Mouse (Mus musculus): ENCODE measurements around the gene Fignl1. TPM values are rescaled to one million over a fixed set of nuclear protein-coding genes. Genes with fewer than 3 reads are reported as not detected.

Gene Fignl1
- polyA plus RNA-seq, 1 experiment from 2014 or later: 88.1 TPM

DNA sequence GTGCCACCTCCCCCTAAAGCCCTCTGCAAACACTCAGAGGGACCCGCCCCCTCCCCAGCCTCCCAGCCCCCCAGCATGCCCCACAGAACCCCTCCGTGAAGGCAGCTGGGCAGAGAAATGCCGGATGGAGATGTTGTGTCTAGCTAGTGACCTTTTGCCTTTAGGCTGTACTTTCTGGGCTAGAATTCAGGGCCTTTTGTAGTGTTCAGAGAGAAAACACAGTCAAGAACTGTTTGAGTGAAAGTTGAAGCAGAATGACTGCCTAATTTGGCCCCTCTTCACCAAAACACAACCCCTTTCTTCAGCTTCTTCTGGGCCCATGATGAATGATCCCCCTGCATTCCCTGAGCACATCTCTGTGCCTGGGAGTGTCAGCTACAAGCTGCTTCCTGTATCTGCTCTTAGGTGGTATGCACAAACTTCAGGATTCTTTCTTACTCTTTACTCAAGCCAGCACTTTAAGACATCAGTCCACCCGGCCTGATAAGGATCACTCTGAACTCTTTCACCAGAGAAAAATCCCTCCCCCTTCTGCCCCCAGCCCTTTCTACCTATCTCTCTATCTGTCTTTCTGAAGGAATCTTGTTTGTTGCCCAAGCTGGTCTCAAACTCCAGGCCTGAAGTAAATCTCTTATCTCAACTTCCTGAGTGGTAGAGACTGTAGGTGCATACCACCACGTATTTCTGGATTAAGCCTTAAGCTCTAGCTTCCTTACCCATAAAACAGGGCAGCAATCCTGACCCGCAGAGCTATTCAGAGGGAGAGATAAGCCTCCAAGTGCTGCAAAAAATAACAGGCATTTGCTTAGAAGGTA lies 23.4 kb upstream of the Fignl1 start:
- no peak overlapping the region; the same call in 1 of the 2 replicates for H3K4me2 ChIP-seq
- H3K9ac ChIP-seq: peak overlapping the region; percentile 4; the same call in 1 of the 2 replicates
- H3K36me3 ChIP-seq: no peaks in the 10 kb centered on the region
- ATAC-seq (ENCODE audit: borderline replicate concordance, extremely low read depth, low FRiP score, low TSS enrichment): peak; percentile 70
- no peaks in the 10 kb centered on the region for H3K9me3 ChIP-seq
- H3K4me1 ChIP-seq: peaks cover 78% of the 10 kb centered on the region
- H3K27ac ChIP-seq: peak overlapping the region; percentile 96
- no peak overlapping the region for H3K4me3 ChIP-seq
- H3K27me3 ChIP-seq: no peaks in the 10 kb centered on the region
- WGBS: 5% methylated on average over 6 of the region's 6 CpGs

DNA sequence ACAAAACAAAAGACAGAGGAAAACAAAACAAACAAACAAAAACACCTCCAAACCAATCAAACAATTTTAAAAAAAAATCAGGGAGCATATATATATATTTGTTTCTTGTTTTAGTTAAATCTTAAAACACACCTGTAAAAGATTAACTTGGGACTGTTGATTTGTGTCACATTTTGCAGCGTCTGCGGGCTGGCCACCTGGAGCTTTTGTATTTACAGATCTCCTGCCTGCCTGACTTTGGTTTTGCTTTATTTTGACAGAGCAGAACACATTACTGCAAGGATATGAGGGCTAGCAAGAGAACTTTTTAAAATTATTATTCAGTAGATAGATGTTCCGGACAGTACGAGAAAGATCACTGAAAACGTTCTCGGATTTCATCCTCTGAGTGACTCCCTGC lies 22.8 kb upstream of the Fignl1 start:
- Histone ChIP-seq H3K4me1 (peaks cover 71% of the 10 kb centered on the region), H3K9me3 (no peaks in the 10 kb centered on the region), H3K36me3 (no peaks in the 10 kb centered on the region), H3K4me3 (no peak overlapping the region), H3K27ac (peak overlapping the region; percentile 96), H3K4me2 (no peak overlapping the region; the same call in 1 of the 2 replicates), H3K27me3 (no peaks in the 10 kb centered on the region), H3K9ac (no peak overlapping the region)
- no peak for ATAC-seq (ENCODE audit: borderline replicate concordance, extremely low read depth, low FRiP score, low TSS enrichment)
- WGBS: 9% methylated on average over 6 of the region's 6 CpGs

- H3K27ac ChIP-seq: peak overlapping the region; percentile 96
- peak overlapping the region; percentile 17; the same call in 1 of the 2 replicates for H3K4me2 ChIP-seq
- H3K9me3 ChIP-seq: no peaks in the 10 kb centered on the region
- peaks cover 68% of the 10 kb centered on the region for H3K4me1 ChIP-seq
- no peaks in the 10 kb centered on the region for H3K27me3 ChIP-seq
- H3K4me3 ChIP-seq: no peak overlapping the region
- WGBS: 14% methylated on average over 12 of the region's 12 CpGs
- no peaks in the 10 kb centered on the region for H3K36me3 ChIP-seq
- H3K9ac ChIP-seq: no peak overlapping the region
- no peak for ATAC-seq (ENCODE audit: borderline replicate concordance, extremely low read depth, low FRiP score, low TSS enrichment)
These were observed 22.2 kb upstream of the Fignl1 start for GRCm38 (mm10) chr11:11830884-11831495.

DNA sequence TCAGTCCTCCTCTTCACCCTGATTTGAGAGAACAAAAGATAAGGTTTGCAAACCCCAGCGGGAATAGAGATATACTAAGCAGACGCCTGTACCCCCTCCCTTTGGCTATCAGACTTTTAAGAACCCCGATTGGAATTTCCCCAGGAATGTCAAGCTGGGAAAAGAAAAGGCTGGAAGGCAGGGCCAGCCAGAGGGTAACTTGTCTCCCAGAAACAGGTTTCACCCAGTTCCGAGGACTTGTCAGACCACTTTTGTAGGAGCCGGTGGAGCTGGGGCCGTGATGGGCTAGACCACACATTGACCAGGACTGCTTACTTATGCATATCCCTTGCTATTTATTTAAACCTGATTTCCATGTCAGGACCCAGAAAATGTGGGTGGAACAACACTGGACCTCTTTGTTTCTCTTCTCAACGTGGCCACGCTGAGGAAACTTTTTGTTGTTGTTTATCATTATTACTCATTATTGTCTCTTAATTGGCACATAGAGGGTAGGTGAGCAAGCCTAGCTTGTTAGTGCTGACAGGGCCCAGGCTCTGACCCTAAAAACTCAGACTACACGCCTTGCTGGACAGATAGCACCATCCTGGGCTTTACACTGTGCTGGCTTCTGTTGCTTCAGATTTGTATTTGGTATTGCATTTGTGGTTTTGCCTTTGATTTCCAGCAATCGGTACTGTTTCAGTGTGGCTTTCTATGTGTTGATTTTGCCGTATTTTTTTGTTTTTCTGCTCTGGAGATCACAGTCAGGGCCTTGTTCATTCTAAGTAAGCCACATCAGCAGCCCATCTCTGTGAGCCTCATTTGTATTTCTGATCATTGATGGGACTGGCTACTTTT lies 20.6 kb upstream of the Fignl1 start:
- no peaks in the 10 kb centered on the region for H3K36me3 ChIP-seq
- H3K27ac ChIP-seq: peak overlapping the region; percentile 96
- ATAC-seq (ENCODE audit: borderline replicate concordance, extremely low read depth, low FRiP score, low TSS enrichment): peak; percentile 63
- WGBS: 25% methylated on average over 11 of the region's 11 CpGs
- H3K9ac ChIP-seq: peak overlapping the region; percentile 21
- no peaks in the 10 kb centered on the region for H3K9me3 ChIP-seq
- H3K27me3 ChIP-seq: no peaks in the 10 kb centered on the region
- H3K4me3 ChIP-seq: no peak overlapping the region
- H3K4me2 ChIP-seq: peak overlapping the region; percentile 35
- peaks cover 76% of the 10 kb centered on the region for H3K4me1 ChIP-seq

DNA sequence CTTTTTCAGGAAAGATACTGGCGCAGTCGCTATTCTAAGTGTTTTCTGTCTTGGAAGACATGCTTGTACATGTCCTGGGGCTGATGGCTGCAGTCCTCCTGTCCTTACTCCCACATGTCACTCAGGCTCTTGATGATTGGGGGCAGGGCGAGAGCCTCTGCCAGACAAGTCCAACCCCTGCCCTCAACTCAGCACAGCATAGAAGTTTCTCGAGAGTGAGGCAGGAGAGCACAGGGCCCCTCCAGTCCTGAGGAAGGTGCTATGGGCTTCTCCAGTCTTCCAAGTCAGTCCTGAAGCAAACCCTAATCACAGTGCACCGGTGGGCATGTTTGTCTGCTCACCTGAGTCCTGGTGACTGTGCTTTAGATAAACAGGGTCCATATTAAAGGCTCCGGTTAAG lies 20.0 kb upstream of the Fignl1 start:
- Histone ChIP-seq H3K9ac (peak overlapping the region; percentile 21), H3K27me3 (no peaks in the 10 kb centered on the region), H3K4me2 (peak overlapping the region; percentile 35), H3K4me3 (no peak overlapping the region), H3K4me1 (peaks cover 78% of the 10 kb centered on the region), H3K27ac (peak overlapping the region; percentile 96), H3K36me3 (no peaks in the 10 kb centered on the region), H3K9me3 (no peaks in the 10 kb centered on the region)
- WGBS: 18% methylated on average over 6 of the region's 6 CpGs
- ATAC-seq (ENCODE audit: borderline replicate concordance, extremely low read depth, low FRiP score, low TSS enrichment): peak; percentile 48

DNA sequence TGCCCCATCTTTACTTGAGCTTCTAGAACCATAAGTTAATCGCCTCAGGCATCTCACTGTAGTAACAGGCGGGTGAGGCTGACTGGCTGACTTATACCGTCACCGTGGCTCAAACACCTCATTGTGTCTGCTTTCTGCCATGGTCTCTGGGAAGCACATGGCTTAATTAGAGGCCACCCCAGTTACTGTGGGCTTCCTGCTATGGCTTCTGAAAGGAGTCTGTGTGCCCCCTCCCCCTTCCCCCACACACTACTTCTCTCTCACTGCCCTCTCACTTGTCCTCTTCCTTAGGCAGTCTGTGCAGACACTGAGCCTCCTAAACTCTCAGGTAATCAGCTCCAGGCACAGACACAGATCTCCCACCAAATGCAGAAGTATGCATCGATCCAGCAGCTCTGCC lies 19.5 kb upstream of the Fignl1 start:
- Histone ChIP-seq H3K27ac (peak overlapping the region; percentile 96), H3K9ac (0 out of 2 replicates have a peak overlapping the region, but pooled peaks have one; percentile 5), H3K27me3 (no peaks in the 10 kb centered on the region), H3K4me1 (peaks cover 79% of the 10 kb centered on the region), H3K36me3 (no peaks in the 10 kb centered on the region), H3K4me2 (peak overlapping the region; percentile 35), H3K4me3 (no peak overlapping the region), H3K9me3 (no peaks in the 10 kb centered on the region)
- 28% methylated on average over 5 of the region's 5 CpGs for WGBS
- ATAC-seq (ENCODE audit: borderline replicate concordance, extremely low read depth, low FRiP score, low TSS enrichment): no peak

DNA sequence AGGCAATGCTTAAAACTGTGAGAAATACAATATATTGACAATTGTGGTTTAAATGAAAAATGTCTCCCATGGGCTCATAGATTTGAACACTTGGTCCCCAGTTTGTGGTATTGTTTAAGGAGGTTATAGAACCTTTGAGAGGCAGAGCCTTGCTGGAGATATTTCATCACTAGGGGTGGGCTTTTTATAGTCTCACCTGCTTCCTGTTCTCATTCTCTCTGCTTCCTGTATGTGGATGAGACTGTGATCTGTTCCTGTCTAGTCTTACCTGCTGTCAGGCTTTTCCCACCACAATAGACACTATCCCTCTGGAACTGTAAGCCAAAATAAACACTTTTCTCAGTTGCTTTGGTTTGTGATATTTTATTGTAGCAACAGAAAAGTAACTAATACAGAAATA lies 17.7 kb upstream of the Fignl1 start:
- H3K4me2 ChIP-seq: no peak overlapping the region
- no peaks in the 10 kb centered on the region for H3K9me3 ChIP-seq
- ATAC-seq (ENCODE audit: borderline replicate concordance, extremely low read depth, low FRiP score, low TSS enrichment): no peak
- no peaks in the 10 kb centered on the region for H3K36me3 ChIP-seq
- peak overlapping the region; percentile 92 for H3K27ac ChIP-seq
- no peak overlapping the region for H3K9ac ChIP-seq
- H3K4me3 ChIP-seq: no peak overlapping the region
- H3K4me1 ChIP-seq: peaks cover 77% of the 10 kb centered on the region
- H3K27me3 ChIP-seq: no peaks in the 10 kb centered on the region

GRCm38 (mm10) chr11:11825670-11826069 lies 16.9 kb upstream of the Fignl1 start:
- no peaks in the 10 kb centered on the region for H3K27me3 ChIP-seq
- H3K4me3 ChIP-seq: no peak overlapping the region
- no peak for ATAC-seq (ENCODE audit: borderline replicate concordance, extremely low read depth, low FRiP score, low TSS enrichment)
- H3K9me3 ChIP-seq: no peaks in the 10 kb centered on the region
- H3K4me2 ChIP-seq: no peak overlapping the region
- peak overlapping the region; percentile 92 for H3K27ac ChIP-seq
- H3K4me1 ChIP-seq: peaks cover 78% of the 10 kb centered on the region
- WGBS: 69% methylated on average over 6 of the region's 6 CpGs
- no peak overlapping the region for H3K9ac ChIP-seq
- no peaks in the 10 kb centered on the region for H3K36me3 ChIP-seq

- peak overlapping the region; percentile 92 for H3K27ac ChIP-seq
- H3K27me3 ChIP-seq: no peaks in the 10 kb centered on the region
- no peak overlapping the region for H3K4me2 ChIP-seq
- 58% methylated on average over 3 of the region's 3 CpGs for WGBS
- H3K9ac ChIP-seq: no peak overlapping the region
- H3K4me3 ChIP-seq: no peak overlapping the region
- no peaks in the 10 kb centered on the region for H3K9me3 ChIP-seq
- H3K4me1 ChIP-seq: peaks cover 76% of the 10 kb centered on the region
- H3K36me3 ChIP-seq: no peaks in the 10 kb centered on the region
- ATAC-seq (ENCODE audit: borderline replicate concordance, extremely low read depth, low FRiP score, low TSS enrichment): no peak
These were observed 16.3 kb upstream of the Fignl1 start for GRCm38 (mm10) chr11:11824970-11825635.

- H3K9ac ChIP-seq: 0 out of 2 replicates have a peak overlapping the region, but pooled peaks have one; percentile 3
- H3K9me3 ChIP-seq: no peaks in the 10 kb centered on the region
These were observed 15.5 kb upstream of the Fignl1 start for GRCm38 (mm10) chr11:11823980-11824911.

More at GRCm38 (mm10) chr11:11823980-11824911, 15.5 kb upstream of the Fignl1 start:
- no peak for ATAC-seq (ENCODE audit: borderline replicate concordance, extremely low read depth, low FRiP score, low TSS enrichment)
- Histone ChIP-seq H3K4me1 (peaks cover 68% of the 10 kb centered on the region), H3K27ac (peak overlapping the region; percentile 92), H3K27me3 (no peaks in the 10 kb centered on the region), H3K4me2 (no peak overlapping the region), H3K4me3 (no peak overlapping the region), H3K36me3 (no peaks in the 10 kb centered on the region)
- WGBS: 22% methylated on average over 12 of the region's 12 CpGs

All from lung, embryonic 15.5 days (tissue).